Mouse (Mus musculus) embryonic fibroblast, embryonic 13.5 days (primary cell): Measurements from ENCODE around the gene Romo1. TPM values are rescaled to one million over a fixed set of nuclear protein-coding genes. Genes with fewer than 3 reads are reported as not detected.

Experiments used
- H3K27ac ChIP-seq: 2 replicates; pipeline ENCODE4 v1.5.1; 2012; ENCODE audit warnings: low read length, control low read depth, inconsistent platforms; ENCODE audit not compliant: insufficient read depth
- H3K4me1 ChIP-seq: 2 replicates; pipeline ENCODE4 v1.6.1; 2011; ENCODE audit warnings: low read length; ENCODE audit not compliant: control insufficient read depth, insufficient read depth
- H3K4me3 ChIP-seq: 2 replicates; pipeline ENCODE4 v1.5.1; 2011; ENCODE audit warnings: mild to moderate bottlenecking, control low read depth, low read length; ENCODE audit not compliant: insufficient read depth
- CTCF ChIP-seq: IDR thresholded peaks from 2 replicates; pipeline ENCODE4 v1.5.1; 2011; ENCODE audit warnings: mild to moderate bottlenecking, control low read depth, low read length, moderate library complexity, borderline replicate concordance; ENCODE audit not compliant: insufficient read depth
- POLR2A ChIP-seq: IDR thresholded peaks from 2 replicates; pipeline ENCODE4 v1.6.1; 2011; ENCODE audit warnings: low read depth, mild to moderate bottlenecking, control low read depth, low read length, moderate library complexity
- polyA plus RNA-seq: library from polyadenylated mRNA; stranded (reverse); fragments of >200 nt; gene quantifications from 2 replicates; pipeline ENCODE4 v1.2.4, GENCODE M21; 2011; ENCODE audit warnings: low read depth; ENCODE audit not compliant: missing spikeins, insufficient read length

The Romo1 gene
- polyA plus RNA-seq, 1 experiment = 185 TPM

- TF ChIP-seq CTCF = no peak
- TF ChIP-seq POLR2A = no peak
- Histone ChIP-seq H3K4me1 (no peaks in the 10 kb centered on the region), H3K4me3 (no peak overlapping the region), H3K27ac (no peak overlapping the region)
Observed at GRCm38 (mm10) chr2:156193066-156193862, 49.4 kb downstream of the Romo1 start.

- no peak overlapping the region for H3K4me3 ChIP-seq
- peaks cover 6% of the 10 kb centered on the region for H3K4me1 ChIP-seq
- TF ChIP-seq CTCF (no peak), POLR2A (no peak)
- H3K27ac ChIP-seq = no peak overlapping the region
Observed at GRCm38 (mm10) chr2:156194571-156194970, 50.7 kb downstream of the Romo1 start.

Other genes starting within 250 kb of the Romo1 start
- 37.8 and 39.5 TPM in 2 replicates for gene Uqcc1, start 213.7 kb upstream of the Romo1 start, polyA plus RNA-seq
- not detected in 2 replicates for gene Gm15557, start 203.3 kb upstream of the Romo1 start, polyA plus RNA-seq
- 0.92 and 1.3 TPM in 2 replicates for gene Gdf5, start 198.7 kb upstream of the Romo1 start, polyA plus RNA-seq
- gene Cep250, start 187.6 kb upstream of the Romo1 start, polyA plus RNA-seq = 19.3 and 28.4 TPM in 2 replicates
- gene 6430550D23Rik, start 136.1 kb upstream of the Romo1 start, polyA plus RNA-seq = 1.3 and 2.0 TPM in 2 replicates
- 144 and 161 TPM in 2 replicates for gene Ergic3, start 136.0 kb upstream of the Romo1 start, polyA plus RNA-seq
- gene Fer1l4, start 91.1 kb upstream of the Romo1 start, polyA plus RNA-seq = not detected in 2 replicates
- 1.5 and 3.9 TPM in 2 replicates for gene Spag4, start 78.9 kb upstream of the Romo1 start, polyA plus RNA-seq
- gene Cpne1, start 32.1 kb upstream of the Romo1 start, polyA plus RNA-seq = 59.3 and 67.9 TPM in 2 replicates
- 24.8 and 27.4 TPM in 2 replicates for gene Rbm12, start 32.1 kb upstream of the Romo1 start, polyA plus RNA-seq
- 29.0 and 29.7 TPM in 2 replicates for gene Gm28036, start 16.9 kb upstream of the Romo1 start, polyA plus RNA-seq
- 30.2 and 37.7 TPM in 2 replicates for gene Nfs1, start 147 bp downstream of the Romo1 start, polyA plus RNA-seq
- 391 and 520 TPM in 2 replicates for gene Rbm39, start 36.2 kb downstream of the Romo1 start, polyA plus RNA-seq
- gene Phf20, start 52.4 kb downstream of the Romo1 start, polyA plus RNA-seq = 32.3 and 39.4 TPM in 2 replicates
- gene Cnbd2, start 168.3 kb downstream of the Romo1 start, polyA plus RNA-seq = 1.3 and 3.4 TPM in 2 replicates
- gene Scand1, start 168.7 kb downstream of the Romo1 start, polyA plus RNA-seq = 16.3 and 23.3 TPM in 2 replicates